Mouse (Mus musculus) spleen, postnatal 4 days (tissue): ENCODE results near the gene Commd2.

Experiments
- DNase-seq, 2 experiments: peaks; one replicate each; pipeline ENCODE4 v3.0.0; 2022; ENCODE audit warnings: low spot score in 2 of 2

The Commd2 gene

DNA sequence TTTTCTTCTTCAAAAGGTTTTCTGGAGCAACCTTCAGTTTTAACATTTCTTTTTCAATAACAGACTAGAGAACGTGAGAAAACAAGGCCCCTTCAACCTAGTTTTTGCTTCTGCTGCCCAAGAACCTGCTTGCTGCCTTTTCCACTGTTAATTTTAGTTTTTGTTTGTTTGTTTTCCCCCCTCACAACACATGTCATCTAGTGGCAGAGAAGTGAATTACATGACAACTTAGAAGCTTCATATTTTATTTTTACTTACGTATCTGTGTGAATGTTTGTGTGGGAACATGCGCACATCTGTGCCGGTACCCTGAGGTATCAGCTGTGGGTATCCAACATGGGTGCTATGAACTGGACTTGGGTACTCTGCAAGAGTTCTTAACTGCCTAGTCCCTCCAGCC, 35.9 kb downstream of the Commd2 start:
- DNase-seq, result no peak

DNA sequence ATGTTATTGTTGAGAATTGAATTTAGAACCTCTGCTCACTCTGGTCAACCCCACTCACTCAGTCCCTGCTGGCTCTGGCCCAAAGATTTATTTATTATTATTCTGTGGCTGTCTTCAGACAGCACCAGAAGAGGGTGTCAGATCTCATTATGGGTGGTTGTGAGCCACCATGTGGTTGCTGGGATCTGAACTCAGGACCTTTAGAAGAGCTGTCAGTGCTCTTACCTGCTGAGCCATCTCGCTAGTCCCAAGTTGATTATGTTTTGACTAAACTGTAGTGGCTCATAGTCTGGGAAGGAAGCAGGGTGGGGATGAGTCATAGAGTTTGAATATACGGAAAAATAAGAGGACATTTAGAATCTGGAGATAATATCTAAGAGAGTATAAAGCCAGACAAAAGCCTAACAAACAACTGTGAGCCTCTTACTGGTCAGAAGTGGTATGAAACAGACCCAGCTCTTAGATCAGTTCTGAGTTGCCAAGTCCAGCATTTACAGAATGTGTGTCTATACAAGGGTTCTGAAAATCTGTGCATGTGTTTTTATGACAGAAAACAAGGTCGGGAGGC, 39.0 kb downstream of the Commd2 start:
- DNase-seq, result no peak

DNA sequence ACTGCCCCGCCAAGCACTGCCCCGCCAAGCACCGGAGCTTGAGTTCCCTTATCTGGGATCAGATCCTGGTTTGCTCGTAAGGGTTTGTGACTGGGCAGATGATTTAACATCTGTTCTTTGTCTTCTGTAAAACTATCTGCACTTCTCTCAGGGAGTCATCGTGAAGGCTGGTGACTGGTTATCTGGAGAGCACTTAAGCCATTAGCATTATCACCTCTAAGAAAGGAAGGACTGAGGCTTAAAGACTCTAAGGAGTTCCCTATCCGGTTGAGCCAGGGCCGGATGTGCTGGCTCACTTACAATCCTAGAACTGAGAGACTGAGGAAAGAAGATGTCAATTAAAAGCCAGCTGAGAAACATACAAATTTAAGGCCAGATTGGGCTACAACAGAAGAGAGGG, 39.7 kb downstream of the Commd2 start:
- no peak for DNase-seq

DNA sequence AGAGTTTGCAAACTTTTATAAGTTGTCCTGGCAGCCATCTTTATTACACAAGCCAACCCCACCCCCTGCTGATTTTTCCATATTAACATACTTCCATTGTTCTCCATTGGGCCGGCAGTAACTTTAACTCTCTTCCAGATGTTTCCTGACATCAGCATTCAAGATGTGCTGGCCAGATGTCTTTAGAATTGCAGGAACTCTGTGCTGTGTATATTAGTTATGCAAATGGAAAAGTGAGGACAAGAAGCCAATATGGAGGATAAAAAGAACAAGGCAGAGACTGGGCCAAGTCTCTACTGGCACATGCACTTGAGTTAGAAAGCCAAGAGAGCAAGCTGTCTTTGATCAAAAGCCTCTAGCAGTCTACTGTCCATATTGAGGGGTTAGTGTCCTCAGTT, 46.9 kb downstream of the Commd2 start:
- DNase-seq, result no peak

DNA sequence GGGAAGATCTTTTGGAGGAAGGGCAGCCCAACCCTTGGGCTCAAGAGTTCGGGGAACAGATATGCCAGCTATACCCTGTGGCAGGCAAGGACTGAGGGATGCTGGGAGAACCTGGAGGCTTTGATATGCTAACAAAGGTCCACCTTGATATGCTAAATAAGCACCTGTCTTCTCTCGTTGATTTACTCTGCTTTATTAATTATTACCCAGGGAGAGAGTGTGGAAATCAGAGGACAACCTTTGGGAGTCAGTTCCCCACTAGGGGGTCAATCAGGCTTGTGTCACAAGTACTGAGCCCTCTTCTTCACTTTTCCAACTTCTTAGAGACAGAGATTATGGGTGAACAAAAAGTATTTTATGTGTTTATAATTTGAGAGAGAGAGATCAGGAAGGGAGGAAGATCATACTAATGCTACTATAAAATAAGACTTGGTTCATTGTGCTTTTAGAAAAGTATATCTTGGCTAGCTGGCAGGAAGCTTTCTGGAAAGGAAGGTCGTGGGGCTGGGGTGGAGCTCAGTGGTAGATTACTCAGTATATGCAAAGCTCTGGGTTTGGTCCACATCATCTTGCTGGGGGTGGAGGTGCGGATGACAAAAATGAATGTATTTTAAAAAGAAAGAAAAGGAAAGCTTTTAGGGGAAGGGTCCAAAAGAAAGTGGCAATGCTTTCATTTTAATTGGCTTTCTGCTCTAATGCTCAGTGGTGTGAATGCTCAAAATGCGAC, 47.5 kb downstream of the Commd2 start:
- no peak for DNase-seq

DNA sequence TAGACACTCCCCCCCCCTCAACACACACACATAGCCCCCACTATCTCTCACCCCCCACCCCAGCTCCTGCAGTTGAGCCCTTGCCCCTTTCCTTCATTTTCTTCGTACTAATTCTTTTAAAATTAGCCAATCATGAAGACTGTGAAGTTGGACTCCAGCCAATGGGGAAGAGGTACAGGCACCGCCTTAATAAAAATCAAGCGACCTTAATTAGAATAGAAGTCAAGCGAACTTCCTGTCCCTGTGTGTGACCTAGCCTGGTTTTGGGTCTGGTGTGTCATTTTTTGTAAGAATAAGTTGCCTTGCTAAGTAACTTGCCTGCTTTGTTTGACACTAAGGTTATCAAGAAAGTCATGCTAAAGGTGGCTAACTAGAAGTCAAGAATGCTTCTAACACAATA, 48.9 kb downstream of the Commd2 start:
- no peak for DNase-seq

DNA sequence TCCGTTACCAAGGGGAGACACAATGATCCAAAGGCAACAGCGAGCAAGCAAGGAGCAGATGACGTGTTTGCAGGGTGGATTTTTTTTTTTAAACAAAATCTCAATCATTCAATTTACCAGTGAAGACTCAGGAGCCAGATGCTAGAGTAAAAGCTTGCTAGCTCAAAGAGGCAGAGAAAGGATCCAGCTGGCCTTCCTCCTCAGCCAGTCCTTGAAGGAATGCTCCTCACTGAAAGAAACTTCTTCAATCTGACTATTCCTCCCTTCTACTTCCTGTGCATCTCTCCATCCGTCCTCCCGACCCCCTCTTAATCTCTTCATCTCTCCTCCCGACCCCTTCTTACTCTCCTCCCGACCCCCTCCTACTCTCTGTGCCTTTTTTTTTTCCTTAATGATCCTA, 54.9 kb downstream of the Commd2 start:
- no peak for DNase-seq

DNA sequence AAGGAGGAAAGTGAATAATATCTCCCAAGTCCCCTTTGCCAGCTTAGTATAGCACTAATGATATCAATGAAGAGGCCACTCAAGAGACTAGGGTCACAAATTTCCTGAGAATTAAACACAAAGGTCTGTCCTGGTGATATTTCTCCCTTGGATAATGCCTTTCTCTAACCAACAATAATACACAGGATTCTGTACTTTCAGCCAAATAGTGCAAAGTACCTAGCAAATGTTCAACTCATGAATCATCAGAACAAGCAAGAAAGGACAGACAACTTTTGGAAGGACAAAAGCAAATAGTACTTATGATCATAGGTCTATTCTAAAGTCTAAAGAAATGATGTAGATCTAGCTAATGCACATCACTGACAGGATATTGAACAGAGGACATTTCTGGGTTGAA, 56.0 kb downstream of the Commd2 start:
- no peak for DNase-seq
